Mouse (Mus musculus) kidney, embryonic 16.5 days (tissue): ENCODE measurements around the gene Myom1. TPM values are rescaled to one million over a fixed set of nuclear protein-coding genes. Genes with fewer than 3 reads are reported as not detected.

Experiments used
- polyA plus RNA-seq: library from polyadenylated mRNA; unstranded; fragments of >200 nt; fragmentation: Nextera tagmentation; extraction: Ambion mirVana; gene quantifications from 2 replicates; pipeline ENCODE4 v1.2.1, GENCODE M21; 2015

The Myom1 gene
- polyA plus RNA-seq, 1 experiment from 2014 or later, result 4.7 TPM

Other genes with a start within 250 kb of the Myom1 start
- gene Tgif1, start 149.1 kb upstream of the Myom1 start, polyA plus RNA-seq, result 90.4 and 93.7 TPM in 2 replicates
- 680 and 696 TPM in 2 replicates for gene Myl12a, start 245 bp downstream of the Myom1 start, polyA plus RNA-seq
- gene Lpin2, start 179.9 kb downstream of the Myom1 start, polyA plus RNA-seq, result 65.8 and 78.4 TPM in 2 replicates